In the genomic region with DNA sequence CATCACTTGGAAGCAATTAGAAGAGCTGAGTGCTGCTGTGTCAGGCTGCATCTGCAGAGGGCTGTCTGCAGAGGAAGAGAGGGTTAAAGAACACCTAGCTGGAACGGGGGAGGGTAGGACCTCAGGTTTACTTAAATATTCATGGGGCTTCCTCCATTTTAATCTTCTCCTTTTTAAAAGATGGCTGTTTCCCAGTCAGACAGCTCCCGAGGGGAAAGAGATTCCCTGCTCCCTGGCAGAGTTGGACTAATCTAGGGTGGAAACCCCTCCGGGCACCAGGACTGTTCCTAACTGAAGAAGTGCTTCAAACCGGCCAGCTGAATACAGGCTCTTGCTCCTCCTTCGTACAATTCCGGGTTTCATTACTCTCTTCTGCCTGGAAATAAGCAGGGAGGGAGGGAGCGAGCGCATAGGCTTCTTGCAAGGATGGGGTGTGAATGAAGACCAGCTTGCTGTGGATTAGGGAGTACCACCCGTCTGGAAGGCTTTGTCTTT, we compare ENCODE assay signal across 7 mouse cellular contexts.
DNase-seq lines count a peak whose midpoint lies in the region; ATAC-seq and TF ChIP-seq lines count a peak whose summit lies in the region.

No protein-coding gene starts in this region.

- H3K4me1 ChIP-seq in forebrain, postnatal 0 days (ENCODE audit: insufficient read depth), result peaks cover 33% of the 10 kb centered on the region
- H3K4me1 ChIP-seq in liver, embryonic 12.5 days, result peaks cover 21% of the 10 kb centered on the region
- 0 out of 2 replicates have a peak, but pooled peaks cover 4% of the 10 kb centered on the region for H3K4me1 ChIP-seq in stomach, embryonic 14.5 days (ENCODE audit: control insufficient read depth, insufficient read depth, low read length)

- in situ Hi-C loops in Patski (cut with MboI; ENCODE audit: low pct_unique_long_range_greater_than_20kb), result no loop called here

- peak; percentile 40 for ATAC-seq in Patski
- ATAC-seq in forebrain, postnatal 0 days, result peak; percentile 77
- ATAC-seq in liver, embryonic 12.5 days, result no peak
- 0 out of 2 replicates have a peak, but pooled peaks have one; percentile 28 for ATAC-seq in stomach, embryonic 14.5 days (ENCODE audit: insufficient number of reproducible peaks, insufficient read depth, low FRiP score, low read depth)

- TF ChIP-seq CTCF in Patski (IDR thresholded peaks at IDR 0.05), result no peak
- TF ChIP-seq CTCF in forebrain, postnatal 0 days (IDR thresholded peaks at IDR 0.05; ENCODE audit: low read depth), result no peak

- H3K27me3 ChIP-seq in Patski, result no peaks in the 10 kb centered on the region
- no peaks in the 10 kb centered on the region for H3K27me3 ChIP-seq in forebrain, postnatal 0 days (ENCODE audit: insufficient read depth, low read length)
- no peaks in the 10 kb centered on the region for H3K27me3 ChIP-seq in liver, embryonic 12.5 days (replicated peaks)
- no peaks in the 10 kb centered on the region for H3K27me3 ChIP-seq in stomach, embryonic 14.5 days (ENCODE audit: control insufficient read depth, insufficient read depth, low read length)

- peak overlapping the region; percentile 65 for H3K9ac ChIP-seq in forebrain, postnatal 0 days
- H3K9ac ChIP-seq in liver, embryonic 12.5 days, result no peak overlapping the region
- H3K9ac ChIP-seq in stomach, embryonic 14.5 days (replicated peaks; ENCODE audit: low read depth, low read length), result no peak overlapping the region

- H3K36me3 ChIP-seq in forebrain, postnatal 0 days (ENCODE audit: insufficient read depth), result no peaks in the 10 kb centered on the region
- H3K36me3 ChIP-seq in liver, embryonic 12.5 days, result peaks cover 3% of the 10 kb centered on the region; the same call in 1 of the 2 replicates
- H3K36me3 ChIP-seq in stomach, embryonic 14.5 days (ENCODE audit: control insufficient read depth, insufficient read depth, low read length), result no peaks in the 10 kb centered on the region

- POLR2A ChIA-PET in Patski (lab: Charles Lee), result interaction anchor here (0.6 to 0.8 kb wide), 2 partner anchors 12 to 280 kb away, joined by 3 to 4 read pairs; no protein-coding TSS in a partner anchor

- CTCF ChIA-PET in Patski (lab: Charles Lee), result interaction anchor here (1.3 to 2.4 kb wide), 2 partner anchors 9 to 10 kb away, joined by 3 to 9 read pairs; no protein-coding TSS in a partner anchor

- WGBS in forebrain, postnatal 0 days, result 5% methylated on average over 9 of the region's 9 CpGs
- 51% methylated on average over 9 of the region's 9 CpGs for WGBS in liver, embryonic 12.5 days (ENCODE audit: insufficient replicate concordance)
- 7% methylated on average over 9 of the region's 9 CpGs for WGBS in stomach, embryonic 14.5 days

- peak overlapping the region; percentile 64 for H3K4me2 ChIP-seq in forebrain, postnatal 0 days (ENCODE audit: low read depth)
- H3K4me2 ChIP-seq in liver, embryonic 12.5 days, result peak overlapping the region; percentile 27; the same call in 1 of the 2 replicates
- peak overlapping the region; percentile 47 for H3K4me2 ChIP-seq in stomach, embryonic 14.5 days (replicated peaks; ENCODE audit: low read depth, low read length)

- H3K27ac ChIP-seq in forebrain, postnatal 0 days (ENCODE audit: low read depth, low read length), result peak overlapping the region; percentile 82
- no peak overlapping the region for H3K27ac ChIP-seq in liver, embryonic 12.5 days
- no peak overlapping the region for H3K27ac ChIP-seq in stomach, embryonic 14.5 days (ENCODE audit: low read length)

- H3K9me3 ChIP-seq in forebrain, postnatal 0 days (ENCODE audit: low read length), result no peaks in the 10 kb centered on the region
- H3K9me3 ChIP-seq in liver, embryonic 12.5 days (replicated peaks), result no peaks in the 10 kb centered on the region
- no peaks in the 10 kb centered on the region for H3K9me3 ChIP-seq in stomach, embryonic 14.5 days (ENCODE audit: control insufficient read depth, low read depth, low read length)

- DNase-seq in Patski (ENCODE audit: low read depth, low spot score), result no peak
- DNase-seq in cerebellum, adult 18-20 months, result peak; percentile 36 to 53
- peak; percentile 68 for DNase-seq in forebrain, postnatal 0 days
- DNase-seq in kidney, adult 9 months, result peak; percentile 63
- no peak for DNase-seq in thymus, postnatal 0 days (ENCODE audit: low spot score)

- H3K4me3 ChIP-seq in forebrain, postnatal 0 days (ENCODE audit: low read depth, low read length), result peak overlapping the region; percentile 42
- H3K4me3 ChIP-seq in liver, embryonic 12.5 days, result no peak overlapping the region
- peak overlapping the region; percentile 16 for H3K4me3 ChIP-seq in stomach, embryonic 14.5 days (ENCODE audit: low read depth, low read length)

Comparison
In these comparisons a context has a peak if more than half of its experiments do, and no peak if none do; other contexts are left out.
1. DNase-seq: peak in cerebellum, adult 18-20 months (2 of 2), forebrain, postnatal 0 days (single experiment) and kidney, adult 9 months (single experiment); none in Patski (single experiment) and thymus, postnatal 0 days (single experiment).
2. Peak in every context shown above with its lines, with median percentiles within 50 percentile points of each other: H3K4me2 ChIP-seq.